Mouse (Mus musculus) ES-E14 (cell line): ENCODE measurements around the gene Dppa3. TPM values are rescaled to one million over a fixed set of nuclear protein-coding genes. Genes with fewer than 3 reads are reported as not detected.

Experiments
- DNase-seq: peaks from one replicate; pipeline ENCODE4 v3.0.0-alpha.2; 2013; ENCODE audit warnings: low read depth, low spot score
- H3K27ac ChIP-seq: 2 replicates; pipeline ENCODE4 v1.5.1; 2012; ENCODE audit warnings: low read depth, mild to moderate bottlenecking, low read length, moderate library complexity, mixed read lengths; ENCODE audit not compliant: poor library complexity, insufficient read depth, severe bottlenecking
- H3K36me3 ChIP-seq: 2 replicates; pipeline ENCODE4 v1.6.1; 2012; ENCODE audit warnings: mild to moderate bottlenecking, low read length, moderate library complexity, mixed read lengths; ENCODE audit not compliant: control insufficient read depth, poor library complexity, insufficient read depth, severe bottlenecking
- H3K4me1 ChIP-seq, 2 experiments: fragments of 150-350 bp in 1 of 2; sonication (generic) in 1 of 2; 2 replicates each; pipeline ENCODE4 v1.6.1; 2012; ENCODE audit warnings: low read length in 2 of 2, mild to moderate bottlenecking in 1 of 2, mixed read lengths in 1 of 2; ENCODE audit not compliant: control insufficient read depth in 2 of 2, insufficient read depth in 2 of 2, poor library complexity in 1 of 2
- H3K4me3 ChIP-seq, 2 experiments: fragments of 150-350 bp in 1 of 2; sonication (generic) in 1 of 2; 2 replicates each; pipeline ENCODE4 v1.5.1; 2012; ENCODE audit warnings: low read length in 2 of 2, low read depth in 1 of 2, mild to moderate bottlenecking in 1 of 2, mixed read lengths in 1 of 2; ENCODE audit not compliant: insufficient read depth in 1 of 2, poor library complexity in 1 of 2, severe bottlenecking in 1 of 2
- H3K9ac ChIP-seq: 2 replicates; pipeline ENCODE4 v1.6.1; 2012; ENCODE audit warnings: low read depth, mild to moderate bottlenecking, low read length, mixed read lengths; ENCODE audit not compliant: poor library complexity, insufficient read depth, severe bottlenecking
- H3K9me3 ChIP-seq: fragments of 150-350 bp; sonication (generic); 2 replicates; pipeline ENCODE4 v1.6.1; 2012; ENCODE audit warnings: low read depth, mild to moderate bottlenecking, low read length; ENCODE audit not compliant: control insufficient read depth, insufficient read depth
- CHD2 ChIP-seq: IDR thresholded peaks from 2 replicates; pipeline ENCODE4 v1.6.1; 2014; ENCODE audit warnings: mild to moderate bottlenecking, low read depth, low read length, inconsistent platforms
- HCFC1 ChIP-seq: IDR thresholded peaks from 2 replicates; pipeline ENCODE4 v1.6.1; 2012; ENCODE audit warnings: low read length, inconsistent platforms, borderline replicate concordance; ENCODE audit not compliant: insufficient read depth
- MAFK ChIP-seq: IDR thresholded peaks from 2 replicates; pipeline ENCODE4 v1.6.1; 2014; ENCODE audit warnings: mild to moderate bottlenecking, low read depth, low read length, inconsistent platforms; ENCODE audit not compliant: insufficient read depth
- ZC3H11A ChIP-seq: IDR thresholded peaks from 2 replicates; pipeline ENCODE4 v1.6.1; 2012; ENCODE audit warnings: low read depth, mild to moderate bottlenecking, inconsistent platforms, low read length, borderline replicate concordance
- ZNF384 ChIP-seq: IDR thresholded peaks from 2 replicates; pipeline ENCODE4 v1.6.1; 2012; ENCODE audit warnings: low read depth, low read length, inconsistent platforms
- in situ Hi-C, 2 experiments: fragments of 600-800 bp; cut with MboI; formaldehyde crosslinking; loops; one replicate each; pipeline ENCODE4 v1.15.1; 2025; ENCODE audit warnings: low sequenced_read_pairs in 2 of 2, inconsistent platforms in 1 of 2; ENCODE audit not compliant: unreplicated experiment in 2 of 2
- total RNA-seq: library from RNA; depleted of rRNA; stranded (reverse); fragments of 300-350 nt; gene quantifications from 2 replicates; pipeline ENCODE4 v1.2.3, GENCODE M21; 2012

Dppa3 gene
- total RNA-seq, 1 experiment = 19.2 TPM

DNA sequence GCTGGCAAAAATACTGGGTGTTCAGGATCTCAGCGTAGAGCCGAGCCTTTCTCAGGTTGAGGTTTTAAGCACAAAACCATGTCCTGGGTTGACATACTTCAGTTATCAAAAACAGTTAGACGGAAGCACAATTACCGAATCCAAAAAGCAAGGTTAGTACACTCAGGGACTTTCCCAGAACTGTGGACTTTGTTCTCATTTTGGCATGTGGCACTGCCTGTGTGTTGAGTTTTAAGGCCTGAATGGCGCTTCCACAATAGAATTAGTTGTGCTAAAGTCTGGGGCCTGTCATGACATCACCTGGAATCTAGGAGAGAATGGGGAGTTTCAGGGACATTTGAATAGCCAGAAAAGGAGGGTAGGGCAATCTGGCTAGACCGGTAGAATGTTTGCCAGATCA lies 27.8 kb upstream of the Dppa3 start:
- Histone ChIP-seq H3K4me1 (peaks cover 0 to 2% of the 10 kb centered on the region in 2 experiments; a peak in 1 of 4 replicates), H3K27ac (no peak overlapping the region), H3K9ac (no peak overlapping the region), H3K9me3 (no peaks in the 10 kb centered on the region), H3K4me3 (no peak overlapping the region), H3K36me3 (0 out of 2 replicates have a peak, but pooled peaks cover 2% of the 10 kb centered on the region)
- TF ChIP-seq CHD2 (no peak), ZNF384 (no peak), HCFC1 (no peak), ZC3H11A (no peak), MAFK (no peak)
- DNase-seq = no peak
- in situ Hi-C loops = loop anchor here in 1 of 2 experiments (25.0 kb wide), 1 partner anchor 111 kb away; the partner anchor contains the start of gene Rimklb

GRCm38 (mm10) chr6:122599054-122599737 lies 27.0 kb upstream of the Dppa3 start:
- DNase-seq = no peak
- H3K4me3 ChIP-seq = no peak overlapping the region
- H3K4me1 ChIP-seq = peaks cover 0 to 2% of the 10 kb centered on the region in 2 experiments; a peak in 1 of 4 replicates
- in situ Hi-C loops = loop anchor here in 1 of 2 experiments (25.0 kb wide), 1 partner anchor 112 kb away; the partner anchor contains the start of gene Rimklb
- H3K36me3 ChIP-seq = 0 out of 2 replicates have a peak, but pooled peaks cover 2% of the 10 kb centered on the region
- no peak for TF ChIP-seq MAFK
- TF ChIP-seq ZC3H11A = no peak
- TF ChIP-seq ZNF384 = no peak
- TF ChIP-seq CHD2 = no peak
- TF ChIP-seq HCFC1 = no peak
- H3K9ac ChIP-seq = no peak overlapping the region
- no peaks in the 10 kb centered on the region for H3K9me3 ChIP-seq
- H3K27ac ChIP-seq = no peak overlapping the region

DNA sequence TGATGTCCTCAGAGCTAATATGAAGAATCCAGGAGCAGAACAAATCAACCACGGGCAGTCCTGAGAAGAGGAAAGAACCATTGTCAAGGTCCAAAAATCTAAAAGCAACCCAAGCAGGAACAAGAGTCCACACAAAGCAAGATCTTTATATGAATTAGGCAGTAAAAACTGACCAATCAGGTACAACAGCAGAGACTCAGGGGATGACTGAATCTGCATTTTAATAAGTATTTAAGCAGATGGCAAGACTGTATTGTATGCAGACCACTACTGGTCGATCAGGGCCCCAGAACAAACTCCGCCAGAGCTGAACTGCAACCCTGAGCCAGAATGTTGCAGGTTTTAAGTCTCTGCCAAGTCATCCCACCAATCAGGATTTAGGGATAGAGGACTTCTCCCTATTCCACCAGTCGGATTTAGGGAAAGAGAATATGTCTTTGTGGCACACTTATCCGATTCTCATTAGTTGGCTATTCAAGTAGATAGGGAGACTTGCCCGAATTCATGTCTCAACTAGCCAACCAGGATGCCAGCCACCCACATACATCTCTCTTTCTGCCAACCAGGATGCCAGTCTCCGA lies 26.1 kb upstream of the Dppa3 start:
- H3K4me1 ChIP-seq = peaks cover 0 to 2% of the 10 kb centered on the region in 2 experiments; a peak in 1 of 4 replicates
- no peak overlapping the region for H3K27ac ChIP-seq
- no peak for TF ChIP-seq ZNF384
- 0 out of 2 replicates have a peak, but pooled peaks have one; percentile 16 for TF ChIP-seq ZC3H11A
- H3K4me3 ChIP-seq = no peak overlapping the region
- no peaks in the 10 kb centered on the region for H3K9me3 ChIP-seq
- in situ Hi-C loops = no loop called here
- no peak for DNase-seq
- no peak overlapping the region for H3K9ac ChIP-seq
- 0 out of 2 replicates have a peak, but pooled peaks cover 2% of the 10 kb centered on the region for H3K36me3 ChIP-seq

- in situ Hi-C loops = no loop called here
- TF ChIP-seq HCFC1 = no peak
- no peak for TF ChIP-seq CHD2
- no peak for TF ChIP-seq ZC3H11A
- no peak for TF ChIP-seq ZNF384
- TF ChIP-seq MAFK = no peak
- no peak for DNase-seq
- H3K36me3 ChIP-seq = peaks cover 4% of the 10 kb centered on the region
- H3K4me1 ChIP-seq = peaks cover under 1 to 2% of the 10 kb centered on the region in 2 experiments; a peak in 2 of 4 replicates
- H3K27ac ChIP-seq = no peak overlapping the region
- H3K4me3 ChIP-seq = no peak overlapping the region
- H3K9ac ChIP-seq = no peak overlapping the region
- no peaks in the 10 kb centered on the region for H3K9me3 ChIP-seq
Measured at GRCm38 (mm10) chr6:122601031-122601430, 25.2 kb upstream of the Dppa3 start.
